Mouse (Mus musculus) liver, adult 2 months (tissue): Measurements from ENCODE around the gene Kif22. TPM values are rescaled to one million over a fixed set of nuclear protein-coding genes. Genes with fewer than 3 reads are reported as not detected.

Experiments
- DNase-seq: peaks from one replicate; pipeline ENCODE4 v3.0.0-alpha.2; 2011; ENCODE audit warnings: low read depth, low spot score; ENCODE audit errors: extremely low read depth
- H3K27ac ChIP-seq: fragments of 200-500 bp; replicated peaks from 2 replicates; pipeline ENCODE4 v1.5.1; 2012; ENCODE audit warnings: low read depth, mild to moderate bottlenecking, control low read depth, inconsistent platforms, low read length; ENCODE audit not compliant: insufficient read depth
- H3K27me3 ChIP-seq: fragments of 200-500 bp; 2 replicates; pipeline ENCODE4 v1.6.1; 2012; ENCODE audit warnings: mild to moderate bottlenecking, moderate library complexity, low read length, inconsistent platforms; ENCODE audit not compliant: control insufficient read depth, insufficient read depth
- H3K36me3 ChIP-seq: fragments of 200-500 bp; 2 replicates; pipeline ENCODE4 v1.6.1; 2012; ENCODE audit warnings: low read length, inconsistent platforms; ENCODE audit not compliant: control insufficient read depth, insufficient read depth
- H3K4me1 ChIP-seq: fragments of 200-500 bp; 2 replicates; pipeline ENCODE4 v1.6.1; 2011; ENCODE audit warnings: low read length; ENCODE audit not compliant: control insufficient read depth, insufficient read depth
- H3K4me3 ChIP-seq: fragments of 200-500 bp; 2 replicates; pipeline ENCODE4 v1.5.1; 2011; ENCODE audit warnings: low read depth, mild to moderate bottlenecking, control low read depth, low read length, moderate library complexity; ENCODE audit not compliant: insufficient read depth
- H3K79me2 ChIP-seq: fragments of 200-500 bp; 2 replicates; pipeline ENCODE4 v1.6.1; 2012; ENCODE audit warnings: inconsistent platforms, mild to moderate bottlenecking, low read length, moderate library complexity; ENCODE audit not compliant: control insufficient read depth, insufficient read depth
- H3K9ac ChIP-seq: fragments of 200-500 bp; 2 replicates; pipeline ENCODE4 v1.6.1; 2012; ENCODE audit warnings: low read depth, mild to moderate bottlenecking, control low read depth, inconsistent platforms, low read length
- CTCF ChIP-seq: fragments of 200-500 bp; IDR thresholded peaks from 2 replicates; pipeline ENCODE4 v1.5.1; 2011; ENCODE audit warnings: low read depth, low read length, control low read depth
- POLR2A ChIP-seq: fragments of 200-500 bp; IDR thresholded peaks from 2 replicates; pipeline ENCODE4 v1.6.1; 2011; ENCODE audit warnings: low read length, control low read depth; ENCODE audit not compliant: insufficient read depth; ENCODE audit errors: extremely low read depth
- WGBS: fragments of 180-500 bp; shearing (Covaris S2); methylation state at CpG from one replicate; pipeline ENCODE4 v1.1.7; 2018; 5-methylcytosine and 5-hydroxymethylcytosine counted together
- polyA plus RNA-seq: library from polyadenylated mRNA; depleted of rRNA; stranded (reverse); fragments of >200 nt; gene quantifications from 2 replicates; pipeline ENCODE4 v1.2.3, GENCODE M21; 2012
- total RNA-seq: library from RNA; depleted of rRNA; stranded (reverse); fragments of >200 nt; gene quantifications from 2 replicates; pipeline ENCODE4 v1.2.3, GENCODE M21; 2014

Kif22 gene
- total and polyA plus RNA-seq, 2 experiments, result 0.37 to 0.44 TPM

- peak overlapping the region; percentile 4; the same call in 1 of the 2 replicates for H3K4me3 ChIP-seq
- TF ChIP-seq POLR2A (no peak), CTCF (no peak)
- H3K27ac ChIP-seq, result no peak overlapping the region
- H3K9ac ChIP-seq, result no peak overlapping the region
- H3K36me3 ChIP-seq, result no peaks in the 10 kb centered on the region; the same call in 1 of the 2 replicates
- H3K79me2 ChIP-seq, result no peaks in the 10 kb centered on the region
- no peaks in the 10 kb centered on the region for H3K27me3 ChIP-seq
- H3K4me1 ChIP-seq, result peaks cover 19% of the 10 kb centered on the region
- WGBS, result 66% methylated on average over 5 of the region's 5 CpGs
- DNase-seq, result no peak
Observed at GRCm38 (mm10) chr7:127020491-127020890, 21.8 kb downstream of the Kif22 start.

DNA sequence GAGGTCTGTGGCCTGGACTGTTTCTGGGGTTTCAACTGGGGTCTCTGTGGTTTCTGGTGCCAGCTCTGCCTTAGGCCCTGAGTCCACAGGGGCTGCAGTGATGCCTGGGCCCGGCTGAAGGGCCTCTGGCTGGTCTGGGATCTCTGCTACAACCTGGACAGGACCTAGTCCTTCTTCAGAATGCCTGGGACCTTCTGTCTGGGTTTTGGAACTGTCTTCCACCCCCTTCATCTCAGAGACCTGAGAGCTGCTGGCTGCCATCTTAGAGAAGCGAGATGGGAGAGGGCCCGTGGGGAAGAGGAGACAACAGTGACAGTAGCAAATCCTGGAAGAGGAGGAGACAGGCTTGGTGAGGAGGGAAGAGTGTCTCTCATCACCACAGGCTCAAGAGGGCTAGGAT is 22.2 kb downstream of the Kif22 start:
- no peak overlapping the region for H3K27ac ChIP-seq
- H3K79me2 ChIP-seq, result no peaks in the 10 kb centered on the region; the same call in 1 of the 2 replicates
- no peaks in the 10 kb centered on the region; the same call in 1 of the 2 replicates for H3K36me3 ChIP-seq
- TF ChIP-seq POLR2A (no peak), CTCF (no peak)
- H3K9ac ChIP-seq, result no peak overlapping the region
- 89% methylated on average over 3 of the region's 3 CpGs for WGBS
- no peaks in the 10 kb centered on the region for H3K27me3 ChIP-seq
- peaks cover 18% of the 10 kb centered on the region for H3K4me1 ChIP-seq
- no peak for DNase-seq
- no peak overlapping the region for H3K4me3 ChIP-seq

GRCm38 (mm10) chr7:127019306-127019960 is 22.8 kb downstream of the Kif22 start:
- H3K27ac ChIP-seq, result no peak overlapping the region
- no peak overlapping the region for H3K4me3 ChIP-seq
- 86% methylated on average over 14 of the region's 14 CpGs for WGBS
- no peaks in the 10 kb centered on the region for H3K27me3 ChIP-seq
- H3K9ac ChIP-seq, result no peak overlapping the region
- H3K79me2 ChIP-seq, result no peaks in the 10 kb centered on the region; the same call in 1 of the 2 replicates
- TF ChIP-seq POLR2A, result no peak
- TF ChIP-seq CTCF, result no peak
- DNase-seq, result no peak
- no peaks in the 10 kb centered on the region; the same call in 1 of the 2 replicates for H3K36me3 ChIP-seq
- H3K4me1 ChIP-seq, result peaks cover 14% of the 10 kb centered on the region

DNA sequence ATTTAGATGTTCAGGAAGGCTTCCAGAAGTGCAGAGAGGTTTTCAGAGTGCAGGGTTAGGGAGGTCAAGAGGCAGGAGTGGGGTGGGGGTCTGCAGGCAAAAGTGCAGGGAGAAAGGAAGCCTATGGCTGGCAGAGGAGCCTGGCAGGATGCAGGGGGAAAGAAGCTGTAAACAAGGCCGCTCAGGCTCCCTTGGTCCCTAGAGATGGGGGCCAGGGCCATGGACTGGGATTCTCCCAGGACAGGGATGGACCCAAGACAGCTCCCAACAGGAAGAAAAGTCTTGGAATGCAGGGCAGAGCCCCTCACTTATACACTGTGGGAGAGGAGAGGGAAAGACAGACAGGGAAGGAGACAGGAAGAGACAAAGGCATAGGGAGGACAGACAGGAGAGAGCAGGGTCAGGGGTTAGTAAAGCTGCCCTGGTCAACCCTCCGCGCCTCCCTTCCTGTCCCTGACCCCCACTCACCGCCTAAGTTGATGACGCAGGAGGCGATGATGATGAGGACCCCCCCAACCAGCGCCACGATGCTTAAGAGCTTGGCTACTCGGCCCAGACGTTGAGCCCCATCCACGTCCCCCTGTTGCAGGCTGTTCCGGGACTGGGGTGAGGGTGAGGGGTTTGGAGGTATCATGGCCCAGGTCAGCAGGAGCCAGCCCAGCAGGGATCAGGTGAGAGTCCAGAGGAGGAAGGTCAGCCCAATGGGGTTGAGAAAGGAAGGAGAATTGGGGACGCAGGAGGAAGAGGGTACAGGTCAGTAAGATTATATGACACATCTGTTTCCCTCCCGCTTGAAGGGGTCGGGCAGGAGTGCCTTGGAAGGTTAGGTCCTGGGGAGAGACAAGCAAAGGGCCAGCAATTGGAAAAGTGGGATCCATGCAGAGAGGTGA is 23.6 kb downstream of the Kif22 start:
- Histone ChIP-seq H3K4me1 (peaks cover 14% of the 10 kb centered on the region), H3K79me2 (peaks cover 6% of the 10 kb centered on the region; the same call in 1 of the 2 replicates), H3K4me3 (no peak overlapping the region), H3K27me3 (no peaks in the 10 kb centered on the region), H3K9ac (no peak overlapping the region), H3K36me3 (no peaks in the 10 kb centered on the region), H3K27ac (no peak overlapping the region)
- WGBS, result 81% methylated on average over 15 of the region's 15 CpGs
- DNase-seq, result no peak
- TF ChIP-seq CTCF (no peak), POLR2A (no peak)

- no peaks in the 10 kb centered on the region for H3K27me3 ChIP-seq
- H3K27ac ChIP-seq, result peak overlapping the region; percentile 6; the same call in 1 of the 2 replicates
- no peak overlapping the region for H3K4me3 ChIP-seq
- H3K36me3 ChIP-seq, result no peaks in the 10 kb centered on the region
- 51% methylated on average over 6 of the region's 6 CpGs for WGBS
- peaks cover 20% of the 10 kb centered on the region for H3K4me1 ChIP-seq
- peaks cover 13% of the 10 kb centered on the region; the same call in 1 of the 2 replicates for H3K79me2 ChIP-seq
- H3K9ac ChIP-seq, result no peak overlapping the region
- no peak for DNase-seq
- TF ChIP-seq POLR2A (no peak), CTCF (no peak)
Observed at GRCm38 (mm10) chr7:127017950-127018345, 24.3 kb downstream of the Kif22 start.
